Mouse (Mus musculus): Measurements from ENCODE around the gene Zfp648. TPM values are rescaled to one million over a fixed set of nuclear protein-coding genes. Genes with fewer than 3 reads are reported as not detected.

Gene Zfp648
- polyA plus RNA-seq, 1 experiment: not detected

- no peaks in the 10 kb centered on the region for H3K27me3 ChIP-seq (ENCODE audit: control insufficient read depth, insufficient read depth, low read length)
- TF ChIP-seq POLR2A (IDR thresholded peaks at IDR 0.05; ENCODE audit: borderline replicate concordance, insufficient read depth, low read length) (no peak), CTCF (IDR thresholded peaks at IDR 0.05; ENCODE audit: borderline replicate concordance, insufficient read depth, low read depth, low read length) (no peak)
- no peak for DNase-seq
- WGBS: 92% methylated on average over 4 of the region's 4 CpGs
- no peak overlapping the region for H3K4me3 ChIP-seq (replicated peaks; ENCODE audit: insufficient read depth, low read depth, low read length)
- no peak overlapping the region for H3K27ac ChIP-seq (ENCODE audit: insufficient read depth, low read length)
- no peaks in the 10 kb centered on the region for H3K4me1 ChIP-seq (ENCODE audit: control insufficient read depth, insufficient read depth, low read length)
Observed at GRCm38 (mm10) chr1:154177781-154178180, 23.2 kb upstream of the Zfp648 start.

- H3K27me3 ChIP-seq (ENCODE audit: control insufficient read depth, insufficient read depth, low read length): no peaks in the 10 kb centered on the region
- H3K4me1 ChIP-seq (ENCODE audit: control insufficient read depth, insufficient read depth, low read length): no peaks in the 10 kb centered on the region
- no peak overlapping the region for H3K4me3 ChIP-seq (replicated peaks; ENCODE audit: insufficient read depth, low read depth, low read length)
- no peak for TF ChIP-seq POLR2A (IDR thresholded peaks at IDR 0.05; ENCODE audit: borderline replicate concordance, insufficient read depth, low read length)
- TF ChIP-seq CTCF (IDR thresholded peaks at IDR 0.05; ENCODE audit: borderline replicate concordance, insufficient read depth, low read depth, low read length): no peak
- DNase-seq: no peak
- no peak overlapping the region for H3K27ac ChIP-seq (ENCODE audit: insufficient read depth, low read length)
- WGBS: 83% methylated on average over 8 of the region's 8 CpGs
Observed at GRCm38 (mm10) chr1:154178541-154179155, 22.3 kb upstream of the Zfp648 start.

DNA sequence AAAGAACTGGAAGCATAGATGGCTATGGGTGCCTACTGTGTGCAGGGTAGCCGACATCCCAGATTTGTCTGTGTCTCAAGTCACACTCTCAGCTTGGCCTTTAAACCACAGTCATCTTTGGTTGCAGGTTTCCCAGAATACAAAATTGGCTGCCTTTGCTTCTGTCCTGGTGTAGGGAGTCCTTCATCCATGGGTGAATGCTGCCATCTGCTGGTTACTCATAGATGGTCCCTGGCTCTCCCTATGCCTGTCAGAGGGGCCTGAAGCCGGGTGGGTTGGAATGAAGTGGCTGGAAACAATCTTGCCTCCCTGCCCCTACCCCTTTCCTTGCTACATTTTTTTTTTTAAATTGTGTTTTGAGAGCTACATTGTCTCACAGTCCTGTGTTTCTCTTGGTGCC, 20.0 kb upstream of the Zfp648 start:
- Histone ChIP-seq H3K4me3 (replicated peaks; ENCODE audit: insufficient read depth, low read depth, low read length) (no peak overlapping the region), H3K27me3 (ENCODE audit: control insufficient read depth, insufficient read depth, low read length) (no peaks in the 10 kb centered on the region), H3K4me1 (ENCODE audit: control insufficient read depth, insufficient read depth, low read length) (no peaks in the 10 kb centered on the region), H3K27ac (ENCODE audit: insufficient read depth, low read length) (no peak overlapping the region)
- TF ChIP-seq POLR2A (IDR thresholded peaks at IDR 0.05; ENCODE audit: borderline replicate concordance, insufficient read depth, low read length): no peak
- peak; percentile 92 for TF ChIP-seq CTCF (IDR thresholded peaks at IDR 0.05; ENCODE audit: borderline replicate concordance, insufficient read depth, low read depth, low read length)
- WGBS: 16% methylated on average over 2 of the region's 2 CpGs
- peak; percentile 69 to 76 for DNase-seq

- H3K4me1 ChIP-seq (ENCODE audit: control insufficient read depth, insufficient read depth, low read length): no peaks in the 10 kb centered on the region
- no peak for DNase-seq
- peak; percentile 35; the same call in 1 of the 2 replicates for TF ChIP-seq CTCF (IDR thresholded peaks at IDR 0.05; ENCODE audit: borderline replicate concordance, insufficient read depth, low read depth, low read length)
- no peak for TF ChIP-seq POLR2A (IDR thresholded peaks at IDR 0.05; ENCODE audit: borderline replicate concordance, insufficient read depth, low read length)
- 76% methylated on average over 6 of the region's 6 CpGs for WGBS
- no peaks in the 10 kb centered on the region for H3K27me3 ChIP-seq (ENCODE audit: control insufficient read depth, insufficient read depth, low read length)
- no peak overlapping the region for H3K4me3 ChIP-seq (replicated peaks; ENCODE audit: insufficient read depth, low read depth, low read length)
- H3K27ac ChIP-seq (ENCODE audit: insufficient read depth, low read length): no peak overlapping the region
Observed at GRCm38 (mm10) chr1:154182396-154183076, 18.5 kb upstream of the Zfp648 start.

- H3K27me3 ChIP-seq (ENCODE audit: control insufficient read depth, insufficient read depth, low read length): no peaks in the 10 kb centered on the region
- H3K4me3 ChIP-seq (replicated peaks; ENCODE audit: insufficient read depth, low read depth, low read length): no peak overlapping the region
Observed at GRCm38 (mm10) chr1:154183077-154183751, 17.8 kb upstream of the Zfp648 start.

DNA sequence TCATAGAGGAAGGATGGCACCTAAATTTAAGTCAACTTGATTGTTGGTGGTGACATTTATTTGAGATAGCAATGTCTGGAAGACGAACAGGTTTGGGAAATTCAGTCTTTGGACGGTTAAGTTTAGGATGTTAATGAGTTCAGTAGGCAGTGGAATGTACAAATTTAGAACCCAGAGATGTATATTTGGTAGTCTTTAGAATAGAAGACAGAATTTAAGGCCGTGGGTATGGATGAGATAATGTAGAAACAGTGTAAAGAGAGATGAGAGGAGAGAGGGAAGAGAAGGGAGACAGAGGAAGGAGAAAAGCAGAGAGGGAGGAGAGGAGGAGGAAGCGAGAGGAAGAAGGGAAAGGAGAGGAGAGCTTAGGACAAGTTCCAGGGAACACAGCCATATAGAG, 12.8 kb upstream of the Zfp648 start:
- Histone ChIP-seq H3K4me3 (replicated peaks; ENCODE audit: insufficient read depth, low read depth, low read length) (no peak overlapping the region), H3K4me1 (ENCODE audit: control insufficient read depth, insufficient read depth, low read length) (no peaks in the 10 kb centered on the region), H3K27ac (ENCODE audit: insufficient read depth, low read length) (no peak overlapping the region), H3K27me3 (ENCODE audit: control insufficient read depth, insufficient read depth, low read length) (no peaks in the 10 kb centered on the region)
- 88% methylated on average over 4 of the region's 4 CpGs for WGBS
- no peak for DNase-seq
- no peak for TF ChIP-seq CTCF (IDR thresholded peaks at IDR 0.05; ENCODE audit: borderline replicate concordance, insufficient read depth, low read depth, low read length)
- no peak for TF ChIP-seq POLR2A (IDR thresholded peaks at IDR 0.05; ENCODE audit: borderline replicate concordance, insufficient read depth, low read length)

More at GRCm38 (mm10) chr1:154183077-154183751, 17.8 kb upstream of the Zfp648 start:
- Histone ChIP-seq H3K27ac (ENCODE audit: insufficient read depth, low read length) (no peak overlapping the region), H3K4me1 (ENCODE audit: control insufficient read depth, insufficient read depth, low read length) (no peaks in the 10 kb centered on the region)
- TF ChIP-seq POLR2A (IDR thresholded peaks at IDR 0.05; ENCODE audit: borderline replicate concordance, insufficient read depth, low read length): no peak
- no peak for TF ChIP-seq CTCF (IDR thresholded peaks at IDR 0.05; ENCODE audit: borderline replicate concordance, insufficient read depth, low read depth, low read length)
- DNase-seq: no peak
- WGBS: 94% methylated on average over 7 of the region's 7 CpGs

GRCm38 (mm10) chr1:154188631-154189030, 12.4 kb upstream of the Zfp648 start:
- DNase-seq: no peak
- 61% methylated on average over 4 of the region's 4 CpGs for WGBS
- TF ChIP-seq POLR2A (IDR thresholded peaks at IDR 0.05; ENCODE audit: borderline replicate concordance, insufficient read depth, low read length): no peak
- TF ChIP-seq CTCF (IDR thresholded peaks at IDR 0.05; ENCODE audit: borderline replicate concordance, insufficient read depth, low read depth, low read length): no peak
- Histone ChIP-seq H3K4me1 (ENCODE audit: control insufficient read depth, insufficient read depth, low read length) (no peaks in the 10 kb centered on the region), H3K27me3 (ENCODE audit: control insufficient read depth, insufficient read depth, low read length) (no peaks in the 10 kb centered on the region), H3K27ac (ENCODE audit: insufficient read depth, low read length) (no peak overlapping the region), H3K4me3 (replicated peaks; ENCODE audit: insufficient read depth, low read depth, low read length) (no peak overlapping the region)
